Mouse (Mus musculus): ENCODE measurements around the gene Crot. TPM values are rescaled to one million over a fixed set of nuclear protein-coding genes. Genes with fewer than 3 reads are reported as not detected.

Crot gene
- 26.3 and 29.5 TPM in 2 replicates for polyA plus RNA-seq (2015; fragmentation: Nextera tagmentation; extraction: Ambion mirVana)

GRCm38 (mm10) chr5:8996686-8997512 is at the start of gene Crot:
Gene Crot (minus strand): TSS chr5:8997324.
- H3K27me3 ChIP-seq (replicated peaks; ENCODE audit: insufficient read depth, low read length) = no peaks in the 10 kb centered on the region
- H3K9ac ChIP-seq (replicated peaks; ENCODE audit: low read depth) = peak within 1 kb of the TSS; percentile 55
- 0 out of 2 replicates have a peak, but pooled peaks cover under 1% of the 10 kb centered on the region for H3K36me3 ChIP-seq (ENCODE audit: insufficient read depth, low read length)
- no peaks in the 10 kb centered on the region for H3K9me3 ChIP-seq (ENCODE audit: low read length)
- TF ChIP-seq CTCF (IDR thresholded peaks at IDR 0.05) = peak; percentile 48
- TF ChIP-seq EP300 (IDR thresholded peaks at IDR 0.05) = peak; percentile 39; the same call in 1 of the 2 replicates
- peaks cover 7% of the 10 kb centered on the region; the same call in 1 of the 2 replicates for H3K4me1 ChIP-seq (ENCODE audit: insufficient read depth, low read depth, low read length)
- peak; percentile 99 for ATAC-seq
- peak within 1 kb of the TSS; percentile 66 for H3K4me3 ChIP-seq (ENCODE audit: low read depth, low read length)
- peak within 1 kb of the TSS; percentile 70 for H3K27ac ChIP-seq (ENCODE audit: low read length)
- 2% methylated on average over 40 of the region's 57 CpGs for WGBS
- DNase-seq (ENCODE audit: low spot score) = peak; percentile 96
- H3K4me2 ChIP-seq (replicated peaks; ENCODE audit: low read depth, low read length) = peak within 1 kb of the TSS; percentile 55

- TF ChIP-seq CTCF (IDR thresholded peaks at IDR 0.05) = no peak
- TF ChIP-seq EP300 (IDR thresholded peaks at IDR 0.05) = no peak
- Histone ChIP-seq H3K4me3 (ENCODE audit: low read depth, low read length) (no peak overlapping the region), H3K4me1 (ENCODE audit: insufficient read depth, low read depth, low read length) (no peaks in the 10 kb centered on the region), H3K4me2 (replicated peaks; ENCODE audit: low read depth, low read length) (no peak overlapping the region), H3K9me3 (ENCODE audit: low read length) (no peaks in the 10 kb centered on the region), H3K27ac (ENCODE audit: low read length) (no peak overlapping the region), H3K27me3 (replicated peaks; ENCODE audit: insufficient read depth, low read length) (no peaks in the 10 kb centered on the region), H3K36me3 (ENCODE audit: insufficient read depth, low read length) (no peaks in the 10 kb centered on the region), H3K9ac (replicated peaks; ENCODE audit: low read depth) (no peak overlapping the region)
- ATAC-seq (no peak), DNase-seq (ENCODE audit: low spot score) (no peak)
- WGBS = 82% methylated on average over 8 of the region's 8 CpGs
These were observed 48.8 kb upstream of the Crot start for GRCm38 (mm10) chr5:9045904-9046303.

GRCm38 (mm10) chr5:9044821-9045220 is 47.7 kb upstream of the Crot start:
- no peak overlapping the region for H3K4me2 ChIP-seq (replicated peaks; ENCODE audit: low read depth, low read length)
- no peaks in the 10 kb centered on the region for H3K4me1 ChIP-seq (ENCODE audit: insufficient read depth, low read depth, low read length)
- H3K9ac ChIP-seq (replicated peaks; ENCODE audit: low read depth) = no peak overlapping the region
- TF ChIP-seq CTCF (IDR thresholded peaks at IDR 0.05) = no peak
- no peak for TF ChIP-seq EP300 (IDR thresholded peaks at IDR 0.05)
- H3K4me3 ChIP-seq (ENCODE audit: low read depth, low read length) = no peak overlapping the region
- ATAC-seq = no peak
- H3K9me3 ChIP-seq (ENCODE audit: low read length) = no peaks in the 10 kb centered on the region
- 50% methylated on average over 2 of the region's 2 CpGs for WGBS
- H3K27ac ChIP-seq (ENCODE audit: low read length) = no peak overlapping the region
- H3K27me3 ChIP-seq (replicated peaks; ENCODE audit: insufficient read depth, low read length) = no peaks in the 10 kb centered on the region
- DNase-seq (ENCODE audit: low spot score) = no peak
- no peaks in the 10 kb centered on the region for H3K36me3 ChIP-seq (ENCODE audit: insufficient read depth, low read length)

DNA sequence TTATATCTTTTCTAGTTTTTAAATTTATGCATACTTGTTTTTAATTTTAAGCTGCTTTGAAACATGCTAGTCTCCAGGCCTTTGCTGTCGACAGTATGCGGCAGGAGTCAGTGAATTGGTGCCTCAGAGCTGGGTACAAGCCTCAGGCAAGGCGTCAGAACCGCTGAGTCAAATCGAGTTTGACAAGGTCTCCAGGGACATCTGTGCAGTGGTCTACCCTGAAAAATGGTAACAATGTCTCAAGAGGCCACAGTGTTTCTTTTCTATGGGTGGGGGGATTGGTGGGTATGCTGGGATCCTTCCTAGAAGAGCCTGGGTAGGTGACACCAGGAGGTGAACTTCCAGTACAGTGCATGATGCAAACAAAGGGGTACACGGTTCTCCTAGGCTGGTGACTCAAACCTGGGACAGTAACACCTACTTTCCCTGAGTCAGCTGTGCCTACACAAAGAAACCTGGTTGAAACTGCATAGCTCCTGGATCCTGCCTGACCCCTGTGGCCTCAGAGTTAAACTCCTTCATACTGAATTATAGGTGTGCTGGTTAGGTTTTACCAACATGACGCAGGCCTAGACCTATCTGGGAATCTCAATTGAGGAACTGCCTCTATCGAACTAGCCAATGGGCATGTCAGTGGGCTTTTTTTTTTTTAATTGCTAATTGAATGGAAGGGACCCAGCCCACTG is 46.6 kb upstream of the Crot start:
- WGBS = 83% methylated on average over 8 of the region's 8 CpGs
- no peaks in the 10 kb centered on the region for H3K4me1 ChIP-seq (ENCODE audit: insufficient read depth, low read depth, low read length)
- H3K4me3 ChIP-seq (ENCODE audit: low read depth, low read length) = no peak overlapping the region
- H3K27me3 ChIP-seq (replicated peaks; ENCODE audit: insufficient read depth, low read length) = no peaks in the 10 kb centered on the region
- H3K4me2 ChIP-seq (replicated peaks; ENCODE audit: low read depth, low read length) = no peak overlapping the region
- no peak overlapping the region for H3K27ac ChIP-seq (ENCODE audit: low read length)
- H3K9me3 ChIP-seq (ENCODE audit: low read length) = no peaks in the 10 kb centered on the region
- ATAC-seq (no peak), DNase-seq (ENCODE audit: low spot score) (no peak)
- H3K9ac ChIP-seq (replicated peaks; ENCODE audit: low read depth) = no peak overlapping the region
- H3K36me3 ChIP-seq (ENCODE audit: insufficient read depth, low read length) = no peaks in the 10 kb centered on the region
- TF ChIP-seq CTCF (IDR thresholded peaks at IDR 0.05) (no peak), EP300 (IDR thresholded peaks at IDR 0.05) (no peak)

DNA sequence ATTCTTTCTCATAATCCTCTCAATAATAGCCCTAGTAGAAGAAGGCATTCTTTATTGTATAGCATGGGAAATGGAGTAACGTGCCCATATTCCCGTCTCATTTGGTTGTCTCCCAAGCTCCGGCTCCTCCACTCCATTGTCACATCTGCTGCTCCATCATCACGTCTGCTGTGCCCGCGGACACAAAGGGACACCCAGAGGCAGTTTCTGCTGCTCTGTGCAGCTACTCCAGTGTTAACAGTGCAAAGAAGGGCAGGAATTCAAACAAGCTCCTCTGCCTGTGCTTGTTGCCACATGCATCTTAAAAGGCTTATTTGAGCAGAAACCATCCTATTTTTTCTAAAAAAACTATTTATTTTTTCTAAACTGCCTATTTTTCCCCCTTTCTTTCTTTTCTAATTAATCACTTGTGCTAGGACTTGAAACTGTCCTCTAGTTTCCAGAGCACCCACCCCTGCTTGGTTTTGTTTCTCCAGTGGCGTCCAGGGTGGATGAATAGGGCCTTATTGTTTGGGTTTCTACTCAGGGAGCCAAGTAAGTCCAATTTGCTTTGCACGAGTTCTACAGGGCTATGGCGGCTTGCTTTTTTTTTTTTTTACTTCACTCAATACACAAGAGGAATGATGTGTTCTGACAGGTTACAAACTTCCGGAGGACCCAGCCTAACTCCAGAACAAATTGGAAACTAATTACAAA is 45.7 kb upstream of the Crot start:
- WGBS = 76% methylated on average over 10 of the region's 10 CpGs
- no peak for DNase-seq (ENCODE audit: low spot score)

DNA sequence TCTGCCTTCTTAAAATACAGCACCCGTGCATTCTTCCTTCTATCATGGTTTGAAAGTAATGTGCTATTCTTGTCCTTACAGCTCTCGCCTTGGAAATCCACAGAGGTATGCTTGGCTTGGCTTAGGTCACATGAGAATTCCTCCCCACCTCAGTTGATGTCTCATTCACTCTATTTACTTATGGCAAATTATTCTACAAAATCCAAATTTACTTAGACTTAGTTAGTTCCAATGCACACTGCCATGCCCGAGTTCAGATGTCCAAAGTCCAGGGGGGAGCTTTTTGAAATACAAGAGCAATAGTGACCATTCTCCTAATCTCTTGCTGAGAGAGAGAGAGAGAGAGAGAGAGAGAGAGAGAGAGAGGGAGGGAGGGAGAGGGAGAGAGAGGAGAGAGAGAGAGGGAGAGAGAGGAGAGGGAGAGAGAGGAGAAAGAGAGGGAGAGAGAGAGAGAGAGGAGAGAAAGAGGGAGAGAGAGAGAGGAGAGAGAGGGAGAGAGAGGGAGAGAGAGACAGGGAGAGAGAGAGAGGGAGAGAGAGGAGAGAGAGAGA is 43.6 kb upstream of the Crot start:
- ATAC-seq = no peak
- Histone ChIP-seq H3K36me3 (ENCODE audit: insufficient read depth, low read length) (no peaks in the 10 kb centered on the region), H3K4me1 (ENCODE audit: insufficient read depth, low read depth, low read length) (no peaks in the 10 kb centered on the region), H3K9ac (replicated peaks; ENCODE audit: low read depth) (no peak overlapping the region), H3K9me3 (ENCODE audit: low read length) (no peaks in the 10 kb centered on the region), H3K27ac (ENCODE audit: low read length) (no peak overlapping the region), H3K4me3 (ENCODE audit: low read depth, low read length) (no peak overlapping the region), H3K4me2 (replicated peaks; ENCODE audit: low read depth, low read length) (no peak overlapping the region), H3K27me3 (replicated peaks; ENCODE audit: insufficient read depth, low read length) (no peaks in the 10 kb centered on the region)
- TF ChIP-seq CTCF (IDR thresholded peaks at IDR 0.05) (no peak), EP300 (IDR thresholded peaks at IDR 0.05) (no peak)
- DNase-seq (ENCODE audit: low spot score) = no peak
- WGBS = 55% methylated on average over 3 of the region's 3 CpGs

More for the DNA sequence above, 45.7 kb upstream of the Crot start:
- no peak overlapping the region for H3K9ac ChIP-seq (replicated peaks; ENCODE audit: low read depth)
- no peaks in the 10 kb centered on the region for H3K9me3 ChIP-seq (ENCODE audit: low read length)
- TF ChIP-seq CTCF (IDR thresholded peaks at IDR 0.05) = no peak
- no peaks in the 10 kb centered on the region for H3K36me3 ChIP-seq (ENCODE audit: insufficient read depth, low read length)
- H3K27ac ChIP-seq (ENCODE audit: low read length) = no peak overlapping the region
- no peak overlapping the region for H3K4me3 ChIP-seq (ENCODE audit: low read depth, low read length)
- ATAC-seq = no peak
- H3K27me3 ChIP-seq (replicated peaks; ENCODE audit: insufficient read depth, low read length) = no peaks in the 10 kb centered on the region
- H3K4me1 ChIP-seq (ENCODE audit: insufficient read depth, low read depth, low read length) = no peaks in the 10 kb centered on the region
- no peak overlapping the region for H3K4me2 ChIP-seq (replicated peaks; ENCODE audit: low read depth, low read length)

All from lung, postnatal 0 days (tissue).